Mouse (Mus musculus): ENCODE measurements around the gene Zfp607b.

Zfp607b gene

GRCm38 (mm10) chr7:27688815-27689612 is at the start of gene Zfp607b:
TSS of gene Zfp607b (plus strand) at chr7:27689340.
- peak; percentile 91 to 96 for DNase-seq

- no peak for DNase-seq
Observed at GRCm38 (mm10) chr7:27644471-27644870, 44.7 kb upstream of the Zfp607b start.

GRCm38 (mm10) chr7:27646516-27646915 is 42.6 kb upstream of the Zfp607b start:
- no peak for DNase-seq

- DNase-seq = no peak
Observed at GRCm38 (mm10) chr7:27647281-27648002, 41.7 kb upstream of the Zfp607b start.

GRCm38 (mm10) chr7:27649723-27650122 is 39.4 kb upstream of the Zfp607b start:
- no peak for DNase-seq

GRCm38 (mm10) chr7:27650949-27651348 is 38.2 kb upstream of the Zfp607b start:
- peak; percentile 83 to 84 for DNase-seq

GRCm38 (mm10) chr7:27653681-27654437 is 35.3 kb upstream of the Zfp607b start, which contains the start of gene Ttc9b:
TSS of gene Ttc9b (plus strand) at chr7:27653915.
- peak; percentile 27 to 49 for DNase-seq

- peak; percentile 56 to 62 for DNase-seq
Observed at GRCm38 (mm10) chr7:27654607-27655276, 34.4 kb upstream of the Zfp607b start.

- DNase-seq = no peak
Observed at GRCm38 (mm10) chr7:27655545-27655944, 33.6 kb upstream of the Zfp607b start.

GRCm38 (mm10) chr7:27656600-27656999 is 32.5 kb upstream of the Zfp607b start:
- DNase-seq = no peak

- no peak for DNase-seq
Observed at GRCm38 (mm10) chr7:27657824-27658395, 31.2 kb upstream of the Zfp607b start.

GRCm38 (mm10) chr7:27658712-27659663 is 30.2 kb upstream of the Zfp607b start:
- DNase-seq = no peak

- DNase-seq = no peak
Observed at GRCm38 (mm10) chr7:27662038-27662437, 27.1 kb upstream of the Zfp607b start.

- no peak for DNase-seq
Observed at GRCm38 (mm10) chr7:27673064-27673574, 16.0 kb upstream of the Zfp607b start.

- DNase-seq = peak in 1 of 2 experiments; percentile 52
Observed at GRCm38 (mm10) chr7:27673575-27674131, 15.5 kb upstream of the Zfp607b start.

GRCm38 (mm10) chr7:27674195-27674521 is 15.0 kb upstream of the Zfp607b start:
- no peak for DNase-seq

GRCm38 (mm10) chr7:27674522-27675221 is 14.5 kb upstream of the Zfp607b start, which contains the start of gene Map3k10:
TSS of gene Map3k10 (minus strand) at chr7:27674598.
- peak; percentile 93 to 95 for DNase-seq

GRCm38 (mm10) chr7:27675222-27675612 is 13.9 kb upstream of the Zfp607b start:
- no peak for DNase-seq

- DNase-seq = no peak
Observed at GRCm38 (mm10) chr7:27683218-27683617, 5.9 kb upstream of the Zfp607b start.

- no peak for DNase-seq
Observed at GRCm38 (mm10) chr7:27685220-27685619, 3.9 kb upstream of the Zfp607b start.
